Comparison of ENCODE assay signal across 7 mouse cellular contexts in genomic region chr2:164804533-164805331, GRCm38 (mm10). TPM values are rescaled to one million over a fixed set of nuclear protein-coding genes. Genes with fewer than 3 reads are reported as not detected.
A peak's percentile ranks its signal among the peaks of the same experiment; 100 is the strongest.
DNase-seq lines count a peak whose midpoint lies in the region; ATAC-seq and TF ChIP-seq lines count a peak whose summit lies in the region.

Gene Acot8 (minus strand): TSS chr2:164804882.
Gene Zswim3 (plus strand): TSS chr2:164805098.

- WGBS in intestine, postnatal 0 days, result under 1% methylated on average over 47 of the region's 47 CpGs
- under 1% methylated on average over 47 of the region's 47 CpGs for WGBS in midbrain, embryonic 12.5 days
- WGBS in small intestine, adult 2 months, result under 1% methylated on average over 47 of the region's 47 CpGs

- TF ChIP-seq POLR2A in small intestine, adult 2 months (IDR thresholded peaks at IDR 0.05; ENCODE audit: low read depth, low read length), result peak; percentile 80

- peak within 1 kb of the TSS; percentile 74 for H3K9ac ChIP-seq in intestine, postnatal 0 days (ENCODE audit: low read depth, low read length)
- H3K9ac ChIP-seq in midbrain, embryonic 12.5 days (replicated peaks), result peak within 1 kb of the TSS; percentile 81

- DNase-seq in adrenal gland, adult 8-10 months, result peak; percentile 98
- DNase-seq in embryo, embryonic 9.5 days (ENCODE audit: extremely low spot score), result peak; percentile 99
- DNase-seq in gastrocnemius, postnatal 4 days (ENCODE audit: low spot score in 2 of 2), result peak; percentile 85 to 96
- peak; percentile 95 for DNase-seq in left cerebral cortex, postnatal 4 days

- H3K36me3 ChIP-seq in intestine, postnatal 0 days (ENCODE audit: control insufficient read depth, insufficient read depth), result peaks cover 32% of the 10 kb centered on the region
- peaks cover 22% of the 10 kb centered on the region for H3K36me3 ChIP-seq in midbrain, embryonic 12.5 days
- peaks cover 16% of the 10 kb centered on the region for H3K36me3 ChIP-seq in small intestine, adult 2 months (ENCODE audit: control insufficient read depth, insufficient read depth, low read length)

- ATAC-seq in intestine, postnatal 0 days, result peak; percentile 95
- ATAC-seq in midbrain, embryonic 12.5 days (ENCODE audit: low FRiP score, low read depth), result peak; percentile 97

- H3K27ac ChIP-seq in intestine, postnatal 0 days (ENCODE audit: low read depth, low read length), result peak within 1 kb of the TSS; percentile 85
- H3K27ac ChIP-seq in midbrain, embryonic 12.5 days (replicated peaks), result peak within 1 kb of the TSS; percentile 87
- peak within 1 kb of the TSS; percentile 88 for H3K27ac ChIP-seq in small intestine, adult 2 months (ENCODE audit: insufficient read depth, low read depth, low read length)

- peak within 1 kb of the TSS; percentile 87 for H3K4me2 ChIP-seq in intestine, postnatal 0 days (replicated peaks; ENCODE audit: low read depth)
- peak within 1 kb of the TSS; percentile 88 for H3K4me2 ChIP-seq in midbrain, embryonic 12.5 days (replicated peaks)

- peak; percentile 17; the same call in 1 of the 2 replicates for TF ChIP-seq CTCF in intestine, postnatal 0 days (IDR thresholded peaks at IDR 0.05; ENCODE audit: low read depth)
- no peak for TF ChIP-seq CTCF in small intestine, adult 2 months (IDR thresholded peaks at IDR 0.05; ENCODE audit: extremely low read depth, insufficient read length, insufficient replicate concordance, low read depth, low read length)

- H3K27me3 ChIP-seq in intestine, postnatal 0 days (replicated peaks; ENCODE audit: control insufficient read depth, insufficient read depth, low read length), result no peaks in the 10 kb centered on the region
- no peaks in the 10 kb centered on the region for H3K27me3 ChIP-seq in midbrain, embryonic 12.5 days
- H3K27me3 ChIP-seq in small intestine, adult 2 months (ENCODE audit: control insufficient read depth, insufficient read depth, low read length), result no peaks in the 10 kb centered on the region

- no peaks in the 10 kb centered on the region for H3K4me1 ChIP-seq in intestine, postnatal 0 days (replicated peaks; ENCODE audit: control insufficient read depth, insufficient read depth, low read length)
- peaks cover 19% of the 10 kb centered on the region for H3K4me1 ChIP-seq in midbrain, embryonic 12.5 days
- H3K4me1 ChIP-seq in small intestine, adult 2 months (ENCODE audit: control insufficient read depth, insufficient read depth, insufficient read length, low read length), result peaks cover 10% of the 10 kb centered on the region; the same call in 1 of the 2 replicates

- H3K9me3 ChIP-seq in intestine, postnatal 0 days (ENCODE audit: control insufficient read depth), result no peaks in the 10 kb centered on the region
- H3K9me3 ChIP-seq in midbrain, embryonic 12.5 days, result no peaks in the 10 kb centered on the region

- intact Hi-C loops in left cerebral cortex, postnatal 4 days (cut with DNase I), result no loop called here

- H3K4me3 ChIP-seq in intestine, postnatal 0 days (ENCODE audit: low read depth, low read length), result peak within 1 kb of the TSS; percentile 80
- peak within 1 kb of the TSS; percentile 65 for H3K4me3 ChIP-seq in midbrain, embryonic 12.5 days
- peak within 1 kb of the TSS; percentile 79 for H3K4me3 ChIP-seq in small intestine, adult 2 months (ENCODE audit: low read depth, low read length)

RNA-seq across cellular contexts. Expression of gene Acot8, which starts in this region (rescaled TPM):
- 10 to 100 TPM; 32.9 to 46.5 (median 39.6) TPM for total RNA-seq in adrenal gland, adult 8-10 months (2022)
- 10 to 100 TPM; 12.8 to 14.0 TPM for total RNA-seq in gastrocnemius, postnatal 4 days (2021)
- polyA plus RNA-seq in intestine, postnatal 0 days (2015; fragmentation: Nextera tagmentation; extraction: Ambion mirVana), result 52.5 and 54.4 TPM in 2 replicates
- total RNA-seq in left cerebral cortex, postnatal 4 days (2021), result 10 to 100 TPM; 20.6 to 20.8 TPM
- polyA plus RNA-seq in midbrain, embryonic 12.5 days (2016; fragmentation: Nextera tagmentation; extraction: Ambion mirVana), result 13.4 and 16.5 TPM in 2 replicates
- polyA plus RNA-seq in small intestine, adult 2 months (2012; rRNA removed), result 76.9 and 102 TPM in 2 replicates

RNA-seq across cellular contexts. Expression of gene Zswim3, which starts in this region (rescaled TPM):
- total RNA-seq in adrenal gland, adult 8-10 months (2022), result 1 to 10 TPM; 4.0 to 6.7 (median 5.7) TPM
- 1 to 10 TPM; 1.5 to 1.6 TPM for total RNA-seq in gastrocnemius, postnatal 4 days (2021)
- polyA plus RNA-seq in intestine, postnatal 0 days (2015; fragmentation: Nextera tagmentation; extraction: Ambion mirVana), result 3.7 and 4.2 TPM in 2 replicates
- 1 to 10 TPM; 6.9 to 8.0 TPM for total RNA-seq in left cerebral cortex, postnatal 4 days (2021)
- polyA plus RNA-seq in midbrain, embryonic 12.5 days (2016; fragmentation: Nextera tagmentation; extraction: Ambion mirVana), result 10.8 and 12.1 TPM in 2 replicates
- polyA plus RNA-seq in small intestine, adult 2 months (2012; rRNA removed), result 1.7 and 2.6 TPM in 2 replicates

Comparison
In these comparisons a context has a peak if more than half of its experiments do, and no peak if none do; other contexts are left out.
1. Peak in every context shown above with its lines: DNase-seq, ATAC-seq, H3K4me3 ChIP-seq and H3K27ac ChIP-seq.